Mouse (Mus musculus) G1E (cell line): ENCODE data around the gene Cyp2c68. TPM values are rescaled to one million over a fixed set of nuclear protein-coding genes. Genes with fewer than 3 reads are reported as not detected.
"Not testable (repeated sequence)": the region's sequence is repeated elsewhere in the genome, so short reads cannot be mapped to it uniquely, and the experiment has no call there.

ENCODE experiments used
- ATAC-seq: 2 replicates; pipeline ENCODE4 v1.8.0; 2016; ENCODE audit warnings: mild to moderate bottlenecking; ENCODE audit not compliant: insufficient number of reproducible peaks, poor library complexity, low FRiP score, severe bottlenecking; ENCODE audit errors: extremely low read depth
- DNase-seq: peaks from one replicate; pipeline ENCODE4 v3.0.0; 2012; ENCODE audit warnings: low spot score
- H3K27me3 ChIP-seq: 2 replicates; pipeline ENCODE4 v1.6.1; 2012; ENCODE audit warnings: mild to moderate bottlenecking, low read length, inconsistent platforms; ENCODE audit not compliant: insufficient read depth
- H3K36me3 ChIP-seq: replicated peaks from 2 replicates; pipeline ENCODE3; 2012; ENCODE audit warnings: mild to moderate bottlenecking, inconsistent platforms
- H3K4me1 ChIP-seq: 2 replicates; pipeline ENCODE4 v1.6.1; 2012; ENCODE audit warnings: low read depth, low read length, inconsistent platforms, mixed read lengths; ENCODE audit not compliant: insufficient read depth
- H3K4me3 ChIP-seq: 2 replicates; pipeline ENCODE4 v1.5.1; 2012; ENCODE audit warnings: low read depth, mild to moderate bottlenecking, inconsistent platforms, low read length, moderate library complexity, mixed read lengths
- H3K9me3 ChIP-seq: replicated peaks from 2 replicates; pipeline ENCODE4 v1.6.1; 2012; ENCODE audit warnings: inconsistent platforms
- CTCF ChIP-seq: IDR thresholded peaks from 2 replicates; pipeline ENCODE4 v1.5.1; 2012; ENCODE audit warnings: low read depth, low read length, inconsistent platforms, mixed read lengths
- GATA1 ChIP-seq: IDR thresholded peaks from 2 replicates; pipeline ENCODE4 v1.6.1; 2012; ENCODE audit warnings: borderline replicate concordance, low read length, inconsistent platforms, mixed read lengths
- GATA2 ChIP-seq: IDR thresholded peaks from 2 replicates; pipeline ENCODE4 v1.6.1; 2012; ENCODE audit warnings: low read depth, low read length, inconsistent platforms, borderline replicate concordance
- POLR2AphosphoS5 ChIP-seq: IDR thresholded peaks from 2 replicates; pipeline ENCODE4 v1.6.1; 2012; ENCODE audit warnings: low read depth, low read length, inconsistent platforms; ENCODE audit not compliant: insufficient replicate concordance
- TAL1 ChIP-seq: conservative IDR thresholded peaks from 2 replicates; pipeline ENCODE4 v1.6.1; 2012; ENCODE audit warnings: low read depth, low read length, inconsistent platforms, mixed read lengths
- polyA plus RNA-seq: library from polyadenylated mRNA; stranded (reverse); fragments of >175 nt; gene quantifications from 2 replicates; pipeline ENCODE4 v1.2.3, GENCODE M21; 2012
- total RNA-seq, 2 experiments: library from RNA; stranded (forward) in 1 of 2; stranded (reverse) in 1 of 2; fragments of 200-1000 nt in 1 of 2; fragments of >200 nt in 1 of 2; fragmentation: Nextera tagmentation in 1 of 2; gene quantifications; 2 replicates each; pipeline ENCODE4 v1.2.3; 2014 to 2017

Gene Cyp2c68
- total RNA-seq (2014; fragmentation: Nextera tagmentation) (not detected in 2 replicates), total RNA-seq (2017) (not detected in 2 replicates), polyA plus RNA-seq (not detected in 2 replicates)

GRCm38 (mm10) chr19:39740920-39741319 lies at the start of gene Cyp2c68:
Gene Cyp2c68 (minus strand): TSS chr19:39741054.
- Histone ChIP-seq H3K4me1 (no peaks in the 10 kb centered on the region), H3K4me3 (no peak within 1 kb of the TSS), H3K36me3 (no peaks in the 10 kb centered on the region), H3K9me3 (no peaks in the 10 kb centered on the region), H3K27me3 (no peaks in the 10 kb centered on the region)
- TF ChIP-seq POLR2AphosphoS5, result no peak
- TF ChIP-seq GATA1, result no peak
- ATAC-seq, result no peak
- no peak for DNase-seq

GRCm38 (mm10) chr19:39785458-39785857 lies 44.6 kb upstream of the Cyp2c68 start:
- not testable (repeated sequence) for H3K9me3 ChIP-seq, H3K27me3 ChIP-seq, H3K36me3 ChIP-seq, ATAC-seq, H3K4me1 ChIP-seq, H3K4me3 ChIP-seq, DNase-seq

GRCm38 (mm10) chr19:39745357-39745756 lies 4.5 kb upstream of the Cyp2c68 start:
- H3K9me3 ChIP-seq, result no peaks in the 10 kb centered on the region
- no peak for DNase-seq
- no peaks in the 10 kb centered on the region for H3K27me3 ChIP-seq
- H3K4me3 ChIP-seq, result no peak overlapping the region
- H3K4me1 ChIP-seq, result no peaks in the 10 kb centered on the region
- no peaks in the 10 kb centered on the region for H3K36me3 ChIP-seq
- TF ChIP-seq GATA1 (no peak), TAL1 (no peak), POLR2AphosphoS5 (no peak), GATA2 (no peak), CTCF (no peak)
- ATAC-seq, result no peak

- not testable (repeated sequence) for H3K36me3 ChIP-seq, H3K9me3 ChIP-seq, H3K4me1 ChIP-seq, H3K4me3 ChIP-seq, ATAC-seq, H3K27me3 ChIP-seq, DNase-seq
Observed at GRCm38 (mm10) chr19:39744361-39744760, 3.5 kb upstream of the Cyp2c68 start.

GRCm38 (mm10) chr19:39711116-39711515 lies 29.7 kb downstream of the Cyp2c68 start:
- H3K4me3 ChIP-seq, H3K27me3 ChIP-seq, ATAC-seq, DNase-seq, H3K4me1 ChIP-seq, H3K9me3 ChIP-seq, H3K36me3 ChIP-seq: not testable (repeated sequence)

- H3K27me3 ChIP-seq, H3K4me3 ChIP-seq, H3K36me3 ChIP-seq, H3K9me3 ChIP-seq, DNase-seq, ATAC-seq, H3K4me1 ChIP-seq: not testable (repeated sequence)
Observed at GRCm38 (mm10) chr19:39665650-39666049, 75.2 kb downstream of the Cyp2c68 start.

- H3K27me3 ChIP-seq, result no peaks in the 10 kb centered on the region
- peaks cover 3% of the 10 kb centered on the region for H3K9me3 ChIP-seq
- no peaks in the 10 kb centered on the region for H3K36me3 ChIP-seq
- no peaks in the 10 kb centered on the region for H3K4me1 ChIP-seq
- no peak for DNase-seq
- ATAC-seq, result no peak
- H3K4me3 ChIP-seq, result no peak overlapping the region
- TF ChIP-seq POLR2AphosphoS5, result no peak
- TF ChIP-seq TAL1, result no peak
- no peak for TF ChIP-seq GATA1
- no peak for TF ChIP-seq GATA2
- TF ChIP-seq CTCF, result no peak
Observed at GRCm38 (mm10) chr19:39652381-39652780, 88.5 kb downstream of the Cyp2c68 start.

- DNase-seq (no peak), ATAC-seq (no peak)
- peaks cover 7% of the 10 kb centered on the region for H3K9me3 ChIP-seq
- no peaks in the 10 kb centered on the region for H3K27me3 ChIP-seq
- H3K36me3 ChIP-seq, result no peaks in the 10 kb centered on the region
- H3K4me3 ChIP-seq, result no peak within 1 kb of the TSS
- no peaks in the 10 kb centered on the region for H3K4me1 ChIP-seq
- TF ChIP-seq POLR2AphosphoS5, result no peak
- TF ChIP-seq GATA2, result no peak
- no peak for TF ChIP-seq TAL1
- TF ChIP-seq CTCF, result no peak
- TF ChIP-seq GATA1, result no peak
Observed at GRCm38 (mm10) chr19:39648938-39649337, 91.9 kb downstream of the Cyp2c68 start, which contains the start of gene Cyp2c67. Gene Cyp2c67 (minus strand): TSS chr19:39649051.
